Mouse (Mus musculus) thymus, postnatal 36 days (tissue): Measurements from ENCODE around the gene Nckap1l.

Experiments
- DNase-seq, 2 experiments: peaks; one replicate each; pipeline ENCODE4 v3.0.0; 2022; ENCODE audit warnings: mixed read lengths in 2 of 2

Nckap1l gene

DNA sequence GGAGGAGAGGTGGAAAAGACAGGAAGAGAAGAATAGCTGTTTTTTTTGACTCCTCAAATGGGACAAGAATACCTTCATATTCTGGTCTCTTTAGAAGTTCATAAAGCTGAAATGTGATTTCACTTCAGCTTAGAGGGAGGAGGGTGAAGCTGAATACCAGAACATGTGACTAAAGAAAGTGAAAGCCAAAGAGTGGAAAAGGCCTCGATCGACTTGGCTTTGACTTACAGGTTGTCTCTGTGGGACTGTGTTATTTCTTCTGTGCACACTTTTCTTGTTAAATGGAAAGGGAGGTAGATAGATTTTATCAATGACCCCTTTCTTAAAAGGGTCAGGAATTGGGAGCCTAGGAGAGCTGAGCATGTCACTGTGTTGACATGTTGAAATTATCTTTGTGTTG lies 47.6 kb downstream of the Nckap1l start:
- DNase-seq: no peak

DNA sequence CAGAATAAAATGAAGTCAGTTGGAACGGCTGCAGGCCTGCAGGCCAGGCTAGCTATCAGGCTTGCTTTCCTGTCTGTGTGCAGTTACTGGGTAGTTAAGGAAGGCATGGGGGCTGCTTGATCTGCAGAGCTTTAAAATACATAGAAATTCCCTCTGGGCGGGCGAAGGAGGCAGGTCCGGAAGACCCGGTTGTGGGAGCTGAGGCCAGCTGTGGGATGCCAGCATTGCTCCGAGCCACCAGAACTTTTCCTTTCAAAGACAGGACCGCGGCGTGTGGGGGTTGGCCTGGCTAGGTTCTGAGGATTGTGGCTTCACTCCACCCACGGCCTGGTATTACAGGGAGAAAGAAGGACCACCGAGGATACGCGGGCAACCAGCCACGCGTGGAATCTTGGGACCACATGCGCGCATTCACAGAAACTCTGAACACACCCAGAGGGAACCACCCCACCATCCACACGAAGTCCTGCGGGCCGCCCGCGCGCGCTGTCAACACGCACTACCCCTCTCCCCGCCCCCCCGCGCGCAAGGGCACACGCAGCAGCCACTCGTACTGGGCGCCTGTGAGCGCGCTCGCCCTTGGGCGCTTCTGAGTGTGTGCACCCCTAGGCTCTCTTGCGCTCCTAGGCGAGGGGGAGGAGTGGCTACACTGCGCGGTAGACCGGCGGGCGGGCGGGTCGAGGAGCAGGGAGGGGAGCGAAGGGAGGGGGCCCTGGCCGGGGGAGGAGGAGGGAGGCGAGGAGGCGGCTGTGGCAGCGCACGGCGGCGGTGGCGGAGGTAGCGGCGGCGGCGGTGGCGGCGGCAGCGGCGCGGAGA lies 49.0 kb downstream of the Nckap1l start, which contains the start of gene Pde1b:
Gene Pde1b, plus strand, starts transcription at position 600 of the 816 bp plus-strand sequence.
- DNase-seq: peak; percentile 68 to 79

DNA sequence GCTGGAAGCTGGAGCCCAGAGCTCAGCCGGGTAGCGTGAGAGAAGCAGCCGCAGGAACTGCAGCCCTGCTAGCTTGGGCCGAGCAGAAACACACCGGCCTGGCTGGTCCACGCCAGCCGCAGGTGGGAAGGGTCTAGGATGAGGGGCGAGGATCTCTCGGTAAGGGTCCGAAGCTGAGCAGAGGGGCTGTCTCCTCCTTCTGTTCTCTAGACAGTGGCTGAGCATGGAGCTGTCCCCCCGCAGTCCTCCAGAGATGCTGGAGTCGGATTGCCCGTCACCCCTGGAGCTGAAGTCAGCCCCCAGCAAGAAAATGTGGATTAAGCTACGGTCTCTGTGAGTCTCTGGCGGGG lies 49.6 kb downstream of the Nckap1l start:
- no peak for DNase-seq

- no peak for DNase-seq
Measured at GRCm38 (mm10) chr15:103503660-103504059, 50.1 kb downstream of the Nckap1l start.

- no peak for DNase-seq
Measured at GRCm38 (mm10) chr15:103509317-103509716, 55.7 kb downstream of the Nckap1l start.

DNA sequence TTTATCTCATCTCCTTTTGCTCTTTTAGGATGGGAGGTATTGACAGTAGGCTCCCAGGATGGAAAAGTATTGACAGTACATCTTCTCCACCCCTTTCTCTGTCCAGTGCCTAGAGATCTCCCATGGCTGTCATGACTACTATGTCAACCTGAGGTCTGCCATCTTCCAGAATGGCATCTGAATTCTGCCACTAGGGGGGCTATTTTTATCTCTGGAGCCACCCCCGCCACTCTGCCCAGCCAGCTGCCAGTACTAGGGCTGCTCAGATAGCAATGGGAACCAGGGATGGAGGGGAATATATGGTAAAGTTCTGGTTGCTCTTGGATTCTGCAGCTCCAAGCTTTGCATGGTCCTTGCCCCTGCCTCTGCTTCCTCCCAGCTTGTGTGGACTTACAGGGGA lies 58.1 kb downstream of the Nckap1l start:
- no peak for DNase-seq

GRCm38 (mm10) chr15:103513621-103514031 lies 60.0 kb downstream of the Nckap1l start:
- DNase-seq: no peak

- peak; percentile 39 to 60 for DNase-seq
Measured at GRCm38 (mm10) chr15:103514119-103514518, 60.5 kb downstream of the Nckap1l start.

- no peak for DNase-seq
Measured at GRCm38 (mm10) chr15:103514914-103515313, 61.3 kb downstream of the Nckap1l start.

DNA sequence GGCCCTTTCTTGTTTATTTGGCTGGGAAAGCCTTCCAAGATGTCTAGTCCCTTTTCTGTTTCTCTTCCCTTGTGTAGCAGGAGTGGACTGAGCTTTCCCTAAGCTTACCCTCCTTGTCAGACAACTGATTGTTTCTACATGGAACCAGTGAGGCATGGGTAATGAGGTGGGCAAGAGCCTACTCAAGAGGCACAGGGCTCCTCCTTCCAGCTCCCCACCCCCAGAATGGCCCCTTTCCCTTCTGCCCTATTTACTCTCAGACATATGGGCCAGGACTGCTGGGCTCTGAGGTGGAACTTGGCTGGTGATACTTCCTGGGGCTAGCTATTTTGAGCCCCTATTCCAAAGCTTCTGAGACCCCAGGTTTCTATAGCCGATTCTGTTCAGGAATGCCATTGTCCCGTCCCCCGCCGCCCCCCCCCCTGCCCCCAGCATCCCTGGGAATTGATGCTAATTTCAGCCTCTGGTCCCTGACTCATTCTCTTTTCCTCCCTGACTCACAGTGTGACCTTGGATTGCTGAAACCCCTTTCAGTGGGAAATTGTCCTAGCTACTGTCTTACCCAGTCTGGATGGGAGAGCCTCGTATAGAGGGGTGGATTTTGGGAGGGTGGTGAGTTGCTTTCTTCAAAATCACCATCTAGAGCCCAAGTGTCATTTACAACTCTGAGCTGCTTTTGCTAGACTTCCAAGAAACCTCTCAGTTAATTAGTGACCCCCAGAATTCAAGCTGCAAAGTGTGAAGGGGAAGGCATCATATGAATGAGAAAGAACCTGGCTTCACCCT lies 65.2 kb downstream of the Nckap1l start:
- no peak for DNase-seq

- DNase-seq: no peak
Measured at GRCm38 (mm10) chr15:103519386-103520378, 66.1 kb downstream of the Nckap1l start.

GRCm38 (mm10) chr15:103522458-103523099 lies 69.0 kb downstream of the Nckap1l start:
- DNase-seq: no peak

DNA sequence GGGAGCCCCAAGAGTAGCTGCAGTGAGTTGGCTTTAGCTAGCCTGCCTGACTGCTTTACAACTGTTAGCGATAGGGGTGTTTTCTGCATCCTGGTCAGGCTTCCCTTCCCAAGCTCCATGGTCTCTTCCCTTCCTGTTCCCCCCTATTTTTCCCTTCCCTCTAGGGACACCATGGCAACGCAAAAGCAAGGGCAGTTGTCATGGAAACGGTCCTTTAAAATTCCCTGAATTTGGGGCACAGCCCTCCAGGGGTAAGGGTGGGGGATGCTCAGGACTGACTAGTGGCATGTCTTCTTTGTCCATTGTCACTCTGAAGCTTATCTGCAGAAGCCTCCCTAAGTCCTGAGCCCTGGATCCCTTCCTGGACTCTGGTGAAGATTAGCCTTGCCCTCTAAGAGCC lies 69.6 kb downstream of the Nckap1l start:
- DNase-seq: no peak

DNA sequence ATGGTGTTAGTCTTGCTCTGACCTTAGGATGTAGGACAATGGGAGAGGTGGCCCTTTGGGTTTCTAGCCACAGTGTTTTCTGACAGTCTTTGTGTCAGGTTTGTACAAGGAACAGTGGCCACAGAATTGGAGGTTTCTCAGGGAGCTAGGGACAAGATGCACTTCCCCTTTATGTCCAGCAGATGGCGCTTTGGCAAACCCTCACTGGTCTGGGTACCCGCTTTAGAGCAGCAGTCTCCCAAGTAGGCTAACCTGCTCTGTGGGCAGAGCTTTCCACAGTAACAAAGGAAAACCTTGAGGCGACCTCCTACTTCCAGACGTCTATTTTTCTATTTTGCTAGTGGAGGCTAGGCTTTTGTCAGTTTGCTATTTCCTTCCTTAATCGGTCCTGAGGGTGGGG lies 76.8 kb downstream of the Nckap1l start:
- peak; percentile 16 to 17 for DNase-seq

- DNase-seq: no peak
Measured at GRCm38 (mm10) chr15:103534054-103534620, 80.5 kb downstream of the Nckap1l start.

- DNase-seq: no peak
Measured at GRCm38 (mm10) chr15:103535030-103535429, 81.4 kb downstream of the Nckap1l start.

GRCm38 (mm10) chr15:103535786-103536185 lies 82.2 kb downstream of the Nckap1l start:
- no peak for DNase-seq

DNA sequence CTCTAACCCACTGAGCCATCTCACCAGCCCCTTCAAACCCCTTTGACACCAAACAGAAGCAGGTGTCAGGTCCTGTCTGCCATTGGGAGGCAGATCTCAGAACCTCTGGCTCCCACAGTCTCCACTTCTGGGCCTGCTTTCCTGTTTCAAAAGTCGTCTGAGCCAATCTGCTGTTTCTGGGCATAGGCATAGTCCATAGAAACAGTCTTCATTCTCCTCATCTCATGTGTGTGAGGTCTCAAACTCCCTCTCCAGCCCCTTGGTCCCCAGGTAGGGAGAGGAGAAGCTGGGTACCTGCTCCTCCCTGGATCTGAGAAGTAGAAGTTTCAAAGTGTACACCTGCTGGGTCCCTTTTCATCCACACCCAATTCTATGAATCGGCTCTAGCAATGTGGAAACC lies 82.9 kb downstream of the Nckap1l start:
- no peak for DNase-seq

DNA sequence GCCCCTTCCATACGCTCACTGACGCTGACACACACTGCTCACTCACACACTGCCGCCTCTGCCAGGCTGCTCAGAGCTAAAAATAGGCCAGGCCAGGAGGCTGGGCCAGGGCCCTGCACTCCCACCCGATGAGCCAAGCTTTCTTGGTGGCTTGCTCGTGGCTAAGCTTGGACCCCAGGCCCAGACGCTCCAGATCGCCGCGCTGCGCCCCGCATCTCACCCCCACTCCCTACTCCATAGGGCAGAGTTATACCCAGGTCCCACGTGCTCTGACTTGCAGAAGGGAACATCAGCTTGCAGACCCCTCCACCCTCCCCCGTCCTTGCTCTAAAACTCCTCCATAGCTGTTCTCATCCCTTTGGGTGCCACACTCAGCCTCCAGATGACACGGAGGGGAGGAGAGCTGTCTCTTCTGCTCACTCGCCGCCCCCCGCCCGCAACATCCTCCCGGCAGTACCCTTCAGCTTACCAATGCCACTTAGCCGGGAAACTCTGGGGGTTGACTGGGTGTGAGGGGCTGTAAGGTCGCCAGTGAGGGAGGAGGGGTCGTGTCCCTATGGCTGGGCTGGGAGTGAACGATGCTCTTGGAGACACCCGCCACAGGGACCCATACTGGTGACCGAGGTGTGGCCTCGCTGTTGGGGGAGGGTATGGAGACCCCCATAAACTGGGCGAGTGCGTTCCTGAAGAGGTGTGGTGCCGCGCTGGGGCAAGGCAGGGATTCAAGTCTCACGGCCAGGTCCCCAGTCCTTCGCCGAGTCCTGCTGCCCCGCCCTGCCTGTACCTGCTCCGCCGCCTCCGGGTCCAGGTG lies 83.6 kb downstream of the Nckap1l start:
- DNase-seq: no peak

- no peak for DNase-seq
Measured at GRCm38 (mm10) chr15:103537822-103538213, 84.2 kb downstream of the Nckap1l start, which contains the start of gene Ppp1r1a. TSS of gene Ppp1r1a (minus strand) at chr15:103538003.

- DNase-seq: no peak
Measured at GRCm38 (mm10) chr15:103539259-103539658, 85.7 kb downstream of the Nckap1l start.
